Mouse (Mus musculus): ENCODE measurements around the gene Dnah2. TPM values are rescaled to one million over a fixed set of nuclear protein-coding genes. Genes with fewer than 3 reads are reported as not detected.

Gene Dnah2
- total and polyA plus RNA-seq, 3 experiments: 0.04 to 0.07 TPM; not detected in 1

GRCm38 (mm10) chr11:69382478-69383105, 166.3 kb downstream of the Dnah2 start:
- no peaks in the 10 kb centered on the region for H3K4me1 ChIP-seq (ENCODE audit: control insufficient read depth in 1 of 2, insufficient read depth in 2 of 2, low read length in 2 of 2)
- no peak overlapping the region for H3K27ac ChIP-seq (ENCODE audit: control insufficient read depth, low read depth, low read length)
- H3K79me2 ChIP-seq (ENCODE audit: control insufficient read depth, insufficient read depth, low read length, poor library complexity): no peaks in the 10 kb centered on the region
- no peaks in the 10 kb centered on the region for H3K27me3 ChIP-seq (ENCODE audit: control insufficient read depth in 1 of 2, insufficient read depth in 2 of 2, low read length in 2 of 2)
- H3K36me3 ChIP-seq (ENCODE audit: control insufficient read depth in 1 of 2, insufficient read depth in 2 of 2, low read length in 2 of 2): no peaks in the 10 kb centered on the region
- H3K9ac ChIP-seq (ENCODE audit: control insufficient read depth, low read depth, low read length, poor library complexity, severe bottlenecking): no peak overlapping the region
- DNase-seq (ENCODE audit: low read depth, low spot score): no peak
- no peak for TF ChIP-seq CHD2 (IDR thresholded peaks at IDR 0.05; ENCODE audit: low read length)
- no peak for TF ChIP-seq EP300 (IDR thresholded peaks at IDR 0.05; ENCODE audit: low read depth in 1 of 2, low read length in 2 of 2)
- no peak for TF ChIP-seq MEF2A (IDR thresholded peaks at IDR 0.05; ENCODE audit: extremely low read depth, insufficient replicate concordance, low read depth, low read length, poor library complexity, severe bottlenecking)
- TF ChIP-seq ZC3H11A (IDR thresholded peaks at IDR 0.05; ENCODE audit: low read depth, low read length): no peak
- no peak for TF ChIP-seq POLR2AphosphoS2 (IDR thresholded peaks at IDR 0.05; ENCODE audit: low read length)
- no peak for TF ChIP-seq E2F4 (IDR thresholded peaks at IDR 0.05; ENCODE audit: borderline replicate concordance, low read depth, low read length)
- TF ChIP-seq RAD21 (IDR thresholded peaks at IDR 0.05; ENCODE audit: low read depth, low read length): no peak
- H3K9me3 ChIP-seq (replicated peaks; ENCODE audit: insufficient read depth, low read length): no peaks in the 10 kb centered on the region
- no peak overlapping the region for H3K4me3 ChIP-seq (ENCODE audit: control insufficient read depth in 1 of 2, insufficient read depth in 1 of 2, low read depth in 2 of 2, low read length in 2 of 2)

- Histone ChIP-seq H3K27me3 (ENCODE audit: control insufficient read depth in 1 of 2, insufficient read depth in 2 of 2, low read length in 2 of 2) (no peaks in the 10 kb centered on the region), H3K79me2 (ENCODE audit: control insufficient read depth, insufficient read depth, low read length, poor library complexity) (no peaks in the 10 kb centered on the region), H3K4me1 (ENCODE audit: control insufficient read depth in 1 of 2, insufficient read depth in 2 of 2, low read length in 2 of 2) (no peaks in the 10 kb centered on the region), H3K27ac (ENCODE audit: control insufficient read depth, low read depth, low read length) (no peak overlapping the region), H3K9ac (ENCODE audit: control insufficient read depth, low read depth, low read length, poor library complexity, severe bottlenecking) (no peak overlapping the region), H3K36me3 (ENCODE audit: control insufficient read depth in 1 of 2, insufficient read depth in 2 of 2, low read length in 2 of 2) (no peaks in the 10 kb centered on the region), H3K9me3 (replicated peaks; ENCODE audit: insufficient read depth, low read length) (no peaks in the 10 kb centered on the region), H3K4me3 (ENCODE audit: control insufficient read depth in 1 of 2, insufficient read depth in 1 of 2, low read depth in 2 of 2, low read length in 2 of 2) (no peak overlapping the region)
- no peak for DNase-seq (ENCODE audit: low read depth, low spot score)
- no peak for TF ChIP-seq NELFE (IDR thresholded peaks at IDR 0.05; ENCODE audit: low read depth, low read length)
- no peak for TF ChIP-seq ZNF384 (IDR thresholded peaks at IDR 0.05; ENCODE audit: low read depth, low read length)
- no peak for TF ChIP-seq MXI1 (IDR thresholded peaks at IDR 0.05; ENCODE audit: low read depth, low read length)
- TF ChIP-seq POLR2AphosphoS5 (IDR thresholded peaks at IDR 0.05; ENCODE audit: borderline replicate concordance, low read depth, low read length): no peak
- TF ChIP-seq BHLHE40 (IDR thresholded peaks at IDR 0.05; ENCODE audit: borderline replicate concordance, low read depth, low read length): no peak
- TF ChIP-seq SIN3A (IDR thresholded peaks at IDR 0.05; ENCODE audit: low read length): no peak
- no peak for TF ChIP-seq TCF12 (IDR thresholded peaks at IDR 0.05; ENCODE audit: low read depth, low read length)
- TF ChIP-seq TBP (IDR thresholded peaks at IDR 0.05; ENCODE audit: low read depth, low read length): no peak
- no peak for TF ChIP-seq MAX (IDR thresholded peaks at IDR 0.05; ENCODE audit: low read length)
- TF ChIP-seq NRF1 (IDR thresholded peaks at IDR 0.05; ENCODE audit: insufficient read depth, low read depth, low read length, poor library complexity, severe bottlenecking): no peak
- no peak for TF ChIP-seq E2F4 (IDR thresholded peaks at IDR 0.05; ENCODE audit: borderline replicate concordance, low read depth, low read length)
- no peak for TF ChIP-seq MAZ (IDR thresholded peaks at IDR 0.05; ENCODE audit: low read depth, low read length)
- TF ChIP-seq USF2 (IDR thresholded peaks at IDR 0.05; ENCODE audit: borderline replicate concordance in 1 of 2, insufficient read depth in 1 of 2, low read depth in 1 of 2, low read length in 2 of 2): no peak
- TF ChIP-seq MYB (IDR thresholded peaks at IDR 0.05; ENCODE audit: low read depth, low read length): no peak
- no peak for TF ChIP-seq GABPA (IDR thresholded peaks at IDR 0.05; ENCODE audit: low read depth, low read length)
Measured at GRCm38 (mm10) chr11:69381356-69381755, 167.6 kb downstream of the Dnah2 start.

All from MEL (cell line).